Mouse (Mus musculus) neural tube, embryonic 14.5 days (tissue): ENCODE measurements at regions not wholly inside any gene's neighbourhood (a gene's known extent, or its start where the extent isn't known, plus 50 kb on each side); places are given as distances from the start of the nearest gene placed in this dataset.
"Not testable (repeated sequence)": the region's sequence is repeated elsewhere in the genome, so short reads cannot be mapped to it uniquely, and the experiment has no call there.

Experiments
- ATAC-seq: fragments of 200-750 bp; cut with Nextera tagmentation; 2 replicates; pipeline ENCODE4 v1.8.0; 2017; ENCODE audit warnings: low read depth, mild to moderate bottlenecking, moderate TSS enrichment, moderate library complexity
- H3K27ac ChIP-seq: fragments of 300-500 bp; sonication (generic); 2 replicates; pipeline ENCODE4 v1.5.1; 2014; ENCODE audit warnings: low read depth, mild to moderate bottlenecking, control low read depth, low read length, moderate library complexity, mixed read lengths
- H3K27me3 ChIP-seq: fragments of 300-500 bp; sonication (generic); 2 replicates; pipeline ENCODE4 v1.6.1; 2014; ENCODE audit warnings: low read length; ENCODE audit not compliant: control insufficient read depth, insufficient read depth
- H3K36me3 ChIP-seq: fragments of 300-500 bp; sonication (generic); 2 replicates; pipeline ENCODE4 v1.6.1; 2014; ENCODE audit warnings: low read length, mixed read lengths; ENCODE audit not compliant: control insufficient read depth, insufficient read depth
- H3K4me1 ChIP-seq: fragments of 300-500 bp; sonication (generic); 2 replicates; pipeline ENCODE4 v1.6.1; 2014; ENCODE audit warnings: low read length; ENCODE audit not compliant: control insufficient read depth, insufficient read depth
- H3K4me2 ChIP-seq: fragments of 300-500 bp; sonication (generic); 2 replicates; pipeline ENCODE4 v1.6.1; 2014; ENCODE audit warnings: mild to moderate bottlenecking, low read depth, low read length, control low read depth
- H3K4me3 ChIP-seq: fragments of 300-500 bp; sonication (generic); 2 replicates; pipeline ENCODE4 v1.5.1; 2014; ENCODE audit warnings: low read depth, low read length, control low read depth, mixed read lengths
- H3K9ac ChIP-seq: fragments of 300-500 bp; sonication (generic); replicated peaks from 2 replicates; pipeline ENCODE4 v1.6.1; 2014; ENCODE audit warnings: low read depth, mild to moderate bottlenecking, control low read depth, low read length, mixed read lengths
- H3K9me3 ChIP-seq: fragments of 300-500 bp; sonication (generic); 2 replicates; pipeline ENCODE4 v1.6.1; 2016; ENCODE audit warnings: low read length; ENCODE audit not compliant: control insufficient read depth
- WGBS: fragments of 180-500 bp; shearing (Covaris S2); extraction: QIAGEN DNeasy Blood & Tissue Kit; methylation state at CpG from one replicate; pipeline ENCODE4 v1.1.7; 2014; 5-methylcytosine and 5-hydroxymethylcytosine counted together

GRCm38 (mm10) chr14:53075937-53076336, 580.4 kb upstream of the Olfr1507 start:
- not testable (repeated sequence) for H3K9ac ChIP-seq, H3K27ac ChIP-seq, H3K9me3 ChIP-seq, H3K27me3 ChIP-seq, H3K36me3 ChIP-seq, H3K4me2 ChIP-seq, H3K4me1 ChIP-seq, H3K4me3 ChIP-seq, ATAC-seq
- 86% methylated on average over 2 of the region's 2 CpGs for WGBS

- WGBS = 75% methylated on average over 6 of the region's 6 CpGs
- H3K4me2 ChIP-seq, H3K9me3 ChIP-seq, H3K4me3 ChIP-seq, H3K36me3 ChIP-seq, H3K27ac ChIP-seq, H3K9ac ChIP-seq, H3K27me3 ChIP-seq, H3K4me1 ChIP-seq, ATAC-seq: not testable (repeated sequence)
Observed at GRCm38 (mm10) chr14:53073126-53073525, 577.6 kb upstream of the Olfr1507 start.

GRCm38 (mm10) chr14:53072502-53072901, 577.0 kb upstream of the Olfr1507 start:
- not testable (repeated sequence) for H3K36me3 ChIP-seq, H3K4me2 ChIP-seq, H3K27ac ChIP-seq, H3K4me3 ChIP-seq, H3K4me1 ChIP-seq, H3K9ac ChIP-seq, H3K27me3 ChIP-seq, H3K9me3 ChIP-seq, ATAC-seq
- WGBS = no CpG with 5 or more reads among the region's 1 CpGs

GRCm38 (mm10) chr14:53054439-53054838, 558.9 kb upstream of the Olfr1507 start:
- not testable (repeated sequence) for H3K36me3 ChIP-seq, H3K4me2 ChIP-seq, H3K4me3 ChIP-seq, H3K9ac ChIP-seq, H3K27me3 ChIP-seq, H3K4me1 ChIP-seq, ATAC-seq, H3K9me3 ChIP-seq, H3K27ac ChIP-seq
- 81% methylated on average over 2 of the region's 3 CpGs for WGBS

- H3K9me3 ChIP-seq, H3K27ac ChIP-seq, H3K4me2 ChIP-seq, H3K9ac ChIP-seq, H3K4me3 ChIP-seq, H3K4me1 ChIP-seq, H3K27me3 ChIP-seq, H3K36me3 ChIP-seq, ATAC-seq: not testable (repeated sequence)
- 75% methylated on average over 2 of the region's 3 CpGs for WGBS
Observed at GRCm38 (mm10) chr14:53053465-53054123, 558.0 kb upstream of the Olfr1507 start.

GRCm38 (mm10) chr14:53047683-53048082, 552.1 kb upstream of the Olfr1507 start:
- H3K36me3 ChIP-seq, H3K27me3 ChIP-seq, H3K27ac ChIP-seq, H3K9ac ChIP-seq, H3K4me1 ChIP-seq, H3K4me3 ChIP-seq, H3K9me3 ChIP-seq, H3K4me2 ChIP-seq, ATAC-seq: not testable (repeated sequence)
- WGBS = 92% methylated on average over 3 of the region's 3 CpGs

GRCm38 (mm10) chr14:53046975-53047374, 551.4 kb upstream of the Olfr1507 start:
- H3K9me3 ChIP-seq, H3K36me3 ChIP-seq, ATAC-seq, H3K4me3 ChIP-seq, H3K27ac ChIP-seq, H3K4me1 ChIP-seq, H3K4me2 ChIP-seq, H3K27me3 ChIP-seq, H3K9ac ChIP-seq: not testable (repeated sequence)
- 100% methylated on average over 1 of the region's 1 CpGs for WGBS

- not testable (repeated sequence) for H3K9ac ChIP-seq, H3K4me3 ChIP-seq, H3K4me2 ChIP-seq, ATAC-seq, H3K27me3 ChIP-seq, H3K9me3 ChIP-seq, H3K36me3 ChIP-seq, H3K27ac ChIP-seq, H3K4me1 ChIP-seq
- 83% methylated on average over 3 of the region's 3 CpGs for WGBS
Observed at GRCm38 (mm10) chr14:53045331-53045730, 549.8 kb upstream of the Olfr1507 start.

GRCm38 (mm10) chr14:53044101-53044500, 548.6 kb upstream of the Olfr1507 start:
- H3K36me3 ChIP-seq, H3K27me3 ChIP-seq, H3K9ac ChIP-seq, ATAC-seq, H3K4me1 ChIP-seq, H3K4me3 ChIP-seq, H3K27ac ChIP-seq, H3K9me3 ChIP-seq, H3K4me2 ChIP-seq: not testable (repeated sequence)
- 70% methylated on average over 4 of the region's 4 CpGs for WGBS
